Mouse (Mus musculus): ENCODE measurements around the gene Mipep. TPM values are rescaled to one million over a fixed set of nuclear protein-coding genes. Genes with fewer than 3 reads are reported as not detected.

Mipep gene
- polyA plus RNA-seq, 1 experiment from 2014 or later = 24.9 TPM

DNA sequence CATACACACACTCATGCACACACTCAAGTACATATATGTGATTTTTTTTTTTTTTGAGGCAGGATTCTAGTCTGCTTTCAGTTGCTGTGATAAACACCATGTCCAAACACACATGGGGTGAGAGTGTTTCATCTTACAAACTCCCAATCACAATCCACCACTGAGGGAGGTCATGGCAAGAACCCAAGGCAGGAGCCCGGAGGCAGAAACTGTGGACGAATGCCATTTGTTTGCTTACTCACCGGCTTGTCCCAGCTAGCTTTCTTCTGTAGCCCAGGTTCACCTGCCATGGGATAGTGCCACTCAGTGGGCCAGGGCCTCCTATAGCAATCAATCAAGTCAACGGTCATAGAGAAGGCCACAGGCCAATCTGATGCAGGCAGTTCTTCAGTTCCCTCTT, 125.0 kb downstream of the Mipep start:
- Histone ChIP-seq H3K4me1 (peaks cover 37% of the 10 kb centered on the region), H3K36me3 (peaks cover under 1% of the 10 kb centered on the region; the same call in 1 of the 2 replicates), H3K4me3 (no peak overlapping the region), H3K9me3 (no peaks in the 10 kb centered on the region), H3K27ac (no peak overlapping the region), H3K27me3 (ENCODE audit: insufficient read depth, poor library complexity, severe bottlenecking) (no peaks in the 10 kb centered on the region)
- no peak for DNase-seq (ENCODE audit: low spot score)
- WGBS = 90% methylated on average over 4 of the region's 4 CpGs

DNA sequence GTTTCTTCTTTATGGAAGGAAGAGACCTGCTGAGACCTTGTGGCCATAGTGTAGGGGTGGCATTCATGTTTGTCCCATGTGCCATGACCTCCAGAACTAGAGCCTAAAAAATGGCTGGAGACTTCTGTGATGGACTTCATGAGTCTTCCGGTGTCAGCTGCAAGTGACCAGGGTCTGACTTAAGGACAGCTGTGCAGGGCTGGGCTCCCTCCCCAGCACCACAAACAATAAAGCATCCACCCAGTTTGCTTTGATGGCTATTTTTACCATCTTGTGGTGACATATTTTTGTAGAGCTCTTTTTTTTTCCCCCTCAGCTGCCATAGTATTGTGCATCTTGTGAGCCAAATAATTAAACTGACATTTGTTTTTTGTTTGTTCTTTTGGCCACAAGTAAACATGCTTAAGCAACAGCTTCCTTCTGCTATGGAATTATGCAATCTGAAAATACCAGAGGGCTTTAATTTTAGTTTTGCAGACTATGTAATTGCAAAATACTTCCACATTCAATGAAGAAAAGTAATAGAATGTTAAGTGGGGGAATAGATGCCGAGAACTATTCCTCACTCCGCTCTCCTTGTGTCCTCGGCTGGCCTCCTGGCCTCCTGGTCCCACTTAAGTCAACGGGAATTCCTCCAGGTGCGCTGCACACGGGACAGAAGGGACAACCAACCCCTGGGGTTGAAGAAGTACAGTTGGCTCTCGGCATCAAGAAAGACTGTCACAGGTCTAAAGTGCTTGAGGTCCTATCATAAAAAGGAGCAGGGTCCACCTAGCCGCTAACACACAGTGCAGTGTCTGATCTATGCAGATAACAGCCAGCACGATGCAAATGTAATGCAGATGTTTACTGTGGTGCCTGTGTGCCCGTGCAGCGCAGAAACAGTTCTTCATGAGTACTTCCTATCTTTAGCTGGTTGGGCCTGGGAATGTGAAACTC, 126.4 kb downstream of the Mipep start:
- Histone ChIP-seq H3K4me1 (peaks cover 30% of the 10 kb centered on the region), H3K4me3 (no peak overlapping the region), H3K27me3 (ENCODE audit: insufficient read depth, poor library complexity, severe bottlenecking) (no peaks in the 10 kb centered on the region), H3K36me3 (no peaks in the 10 kb centered on the region), H3K27ac (0 out of 2 replicates have a peak overlapping the region, but pooled peaks have one; percentile 16), H3K9me3 (no peaks in the 10 kb centered on the region)
- DNase-seq (ENCODE audit: low spot score) = no peak
- 83% methylated on average over 12 of the region's 12 CpGs for WGBS

DNA sequence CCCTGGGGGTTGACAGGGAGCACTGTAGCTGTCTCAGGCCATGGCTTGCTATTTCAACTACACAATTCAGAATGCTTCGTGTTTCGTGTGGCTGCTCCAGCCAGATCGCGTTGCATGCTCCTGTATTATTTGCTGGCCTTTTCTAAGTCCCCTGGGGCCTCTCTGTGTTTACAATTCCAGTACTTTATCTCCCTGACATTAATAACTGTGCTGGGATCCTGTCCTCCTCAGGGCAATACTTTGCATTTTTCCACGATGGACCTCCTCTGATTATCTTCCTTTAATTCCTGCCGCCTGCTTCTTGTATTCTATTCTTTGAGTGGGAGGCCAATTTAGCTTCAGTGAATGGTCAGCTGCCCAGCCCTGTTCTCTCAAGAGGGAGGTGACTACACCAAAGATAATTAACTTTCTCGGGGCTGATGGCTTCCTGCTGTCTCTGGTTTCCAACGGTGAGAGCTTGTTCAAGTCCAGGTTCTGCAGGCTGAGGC, 128.7 kb downstream of the Mipep start:
- Histone ChIP-seq H3K4me3 (no peak overlapping the region), H3K9me3 (no peaks in the 10 kb centered on the region), H3K4me1 (peaks cover 30% of the 10 kb centered on the region), H3K27ac (peak overlapping the region; percentile 56), H3K27me3 (ENCODE audit: insufficient read depth, poor library complexity, severe bottlenecking) (no peaks in the 10 kb centered on the region), H3K36me3 (no peaks in the 10 kb centered on the region)
- no peak for DNase-seq (ENCODE audit: low spot score)
- WGBS = 26% methylated on average over 8 of the region's 8 CpGs

DNA sequence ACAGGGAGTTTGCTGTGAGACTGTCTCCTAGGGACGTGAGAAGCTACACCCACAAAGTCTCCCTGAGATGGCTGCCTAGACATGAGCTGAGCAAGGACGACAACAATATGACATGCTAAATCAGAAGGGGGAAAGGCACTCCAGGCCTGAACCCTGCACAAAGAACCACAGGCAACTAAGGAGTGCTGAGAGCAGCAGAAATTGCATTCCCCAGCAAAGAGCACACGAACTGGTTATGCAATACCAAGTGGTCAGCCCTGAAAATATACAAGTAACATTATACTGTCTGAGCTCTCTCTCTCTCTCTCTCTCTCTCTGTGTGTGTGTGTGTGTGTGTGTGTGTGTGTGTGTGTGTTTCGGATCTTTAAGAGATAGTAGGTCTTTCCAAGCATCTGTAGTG, 132.3 kb downstream of the Mipep start:
- no peaks in the 10 kb centered on the region for H3K36me3 ChIP-seq
- no peak for DNase-seq (ENCODE audit: low spot score)
- 43% methylated on average over 4 of the region's 4 CpGs for WGBS
- no peaks in the 10 kb centered on the region for H3K27me3 ChIP-seq (ENCODE audit: insufficient read depth, poor library complexity, severe bottlenecking)
- peaks cover 30% of the 10 kb centered on the region for H3K4me1 ChIP-seq
- H3K4me3 ChIP-seq = no peak overlapping the region
- no peaks in the 10 kb centered on the region for H3K9me3 ChIP-seq
- H3K27ac ChIP-seq = no peak overlapping the region

DNA sequence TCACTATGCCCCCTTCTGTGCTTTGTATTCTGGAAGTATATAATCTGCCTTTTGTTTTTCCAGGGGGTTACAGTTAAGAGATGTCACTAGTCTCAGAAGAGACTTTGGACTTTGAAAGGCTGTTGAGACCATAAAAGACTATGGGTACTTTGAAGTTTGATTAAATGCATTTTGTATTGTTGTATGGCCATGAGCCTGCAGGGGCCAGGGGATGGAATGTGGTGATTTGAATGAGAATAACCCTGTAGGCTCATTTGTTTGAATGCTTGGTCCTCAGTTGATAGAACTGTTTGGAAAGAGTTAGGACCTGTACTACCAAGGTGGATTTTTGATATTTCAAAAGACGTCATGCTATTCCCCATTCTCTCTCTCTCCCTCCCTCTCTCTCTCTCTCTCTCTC, 141.6 kb downstream of the Mipep start:
- H3K36me3 ChIP-seq = no peaks in the 10 kb centered on the region
- no peaks in the 10 kb centered on the region for H3K9me3 ChIP-seq
- H3K4me1 ChIP-seq = no peaks in the 10 kb centered on the region
- no peaks in the 10 kb centered on the region for H3K27me3 ChIP-seq (ENCODE audit: insufficient read depth, poor library complexity, severe bottlenecking)
- no peak overlapping the region for H3K27ac ChIP-seq
- no peak overlapping the region for H3K4me3 ChIP-seq
- no peak for DNase-seq (ENCODE audit: low spot score)
- WGBS = 68% methylated on average over 1 of the region's 1 CpGs

DNA sequence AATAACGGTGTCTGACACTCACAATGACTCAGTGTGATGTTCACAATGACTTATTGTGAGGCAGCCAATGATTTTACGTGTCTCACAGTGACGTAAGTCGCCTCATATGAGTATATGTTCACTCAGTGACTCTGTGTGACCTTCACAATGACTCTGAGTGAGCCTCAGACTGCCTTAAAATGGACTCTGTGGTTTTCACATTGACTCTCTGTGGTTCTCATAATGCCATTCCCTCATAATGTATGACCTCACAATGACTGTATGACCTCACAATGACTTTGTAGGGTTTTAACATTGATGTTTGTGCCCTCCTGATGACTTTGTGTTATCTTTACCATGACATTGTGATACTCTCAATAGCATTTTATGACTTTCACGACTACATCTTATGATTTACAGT, 151.3 kb downstream of the Mipep start:
- no peak overlapping the region for H3K4me3 ChIP-seq
- no peaks in the 10 kb centered on the region for H3K9me3 ChIP-seq
- no peaks in the 10 kb centered on the region for H3K4me1 ChIP-seq
- H3K27ac ChIP-seq = no peak overlapping the region
- DNase-seq (ENCODE audit: low spot score) = no peak
- WGBS = 77% methylated on average over 5 of the region's 5 CpGs
- H3K36me3 ChIP-seq = no peaks in the 10 kb centered on the region
- no peaks in the 10 kb centered on the region for H3K27me3 ChIP-seq (ENCODE audit: insufficient read depth, poor library complexity, severe bottlenecking)

DNA sequence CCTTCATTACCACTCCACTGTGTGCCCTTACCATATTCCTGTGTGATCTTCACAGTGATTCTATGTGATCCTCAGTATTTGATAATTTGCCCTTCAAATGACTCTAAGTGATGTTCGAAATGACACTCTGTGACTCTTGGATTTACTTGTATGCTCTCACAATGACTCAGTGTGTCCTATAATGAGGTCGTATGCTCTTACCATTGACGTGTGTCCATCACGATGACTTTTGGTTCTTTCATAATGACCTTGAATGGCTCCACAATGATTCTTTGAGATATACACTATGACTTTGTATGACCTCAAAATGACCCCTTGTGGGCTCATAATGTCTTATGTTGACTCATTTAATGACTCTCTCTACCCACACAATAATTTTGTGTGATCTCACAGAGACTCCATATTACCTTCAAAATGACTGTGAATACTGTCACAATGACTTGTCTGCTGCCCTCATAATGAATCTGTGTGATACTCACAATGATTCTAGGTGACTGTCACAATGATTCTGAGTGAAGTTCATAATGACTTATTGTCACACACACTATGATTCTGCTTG, 153.2 kb downstream of the Mipep start:
- H3K9me3 ChIP-seq = no peaks in the 10 kb centered on the region
- DNase-seq (ENCODE audit: low spot score) = no peak
- H3K4me3 ChIP-seq = no peak overlapping the region
- H3K27ac ChIP-seq = no peak overlapping the region
- WGBS = 89% methylated on average over 4 of the region's 4 CpGs
- no peaks in the 10 kb centered on the region for H3K4me1 ChIP-seq
- H3K27me3 ChIP-seq (ENCODE audit: insufficient read depth, poor library complexity, severe bottlenecking) = no peaks in the 10 kb centered on the region
- no peaks in the 10 kb centered on the region for H3K36me3 ChIP-seq

Other genes with a start within 250 kb of the Mipep start
- 21.2 and 24.7 TPM in 2 replicates for gene Spata13, start 150.6 kb upstream of the Mipep start, polyA plus RNA-seq (2016; fragmentation: Nextera tagmentation; extraction: Ambion mirVana)
- gene C1qtnf9, start 16.4 kb upstream of the Mipep start, polyA plus RNA-seq (2016; fragmentation: Nextera tagmentation; extraction: Ambion mirVana) = 0.10 and 0.13 TPM in 2 replicates